Mouse (Mus musculus) lung, adult 2 months (tissue): ENCODE results near the gene Atp6v1e1. TPM values are rescaled to one million over a fixed set of nuclear protein-coding genes. Genes with fewer than 3 reads are reported as not detected.

Experiments used
- DNase-seq: peaks from one replicate; pipeline ENCODE4 v3.0.0; 2022
- H3K4me1 ChIP-seq: fragments of 200-500 bp; 2 replicates; pipeline ENCODE4 v1.6.1; 2011; ENCODE audit warnings: low read length; ENCODE audit not compliant: control insufficient read depth, insufficient read depth
- H3K4me3 ChIP-seq: fragments of 200-500 bp; replicated peaks from 2 replicates; pipeline ENCODE3; 2011; ENCODE audit warnings: low read depth, mild to moderate bottlenecking, control low read depth, low read length; ENCODE audit errors: extremely low read depth
- CTCF ChIP-seq: fragments of 200-500 bp; IDR thresholded peaks from 2 replicates; pipeline ENCODE4 v1.5.1; 2011; ENCODE audit warnings: mild to moderate bottlenecking, low read length, control low read depth; ENCODE audit not compliant: insufficient read depth
- POLR2A ChIP-seq: fragments of 200-500 bp; IDR thresholded peaks from 2 replicates; pipeline ENCODE4 v1.6.1; 2011; ENCODE audit warnings: low read depth, mild to moderate bottlenecking, control low read depth, low read length, borderline replicate concordance; ENCODE audit errors: extremely low read depth
- WGBS: fragments of 180-500 bp; shearing (Covaris S2); methylation state at CpG from one replicate; pipeline ENCODE4 v1.1.7; 2018; 5-methylcytosine and 5-hydroxymethylcytosine counted together
- polyA plus RNA-seq: library from polyadenylated mRNA; depleted of rRNA; stranded (reverse); fragments of >200 nt; gene quantifications from 2 replicates; pipeline ENCODE4 v1.2.3, GENCODE M21; 2012

Gene Atp6v1e1
- polyA plus RNA-seq, 1 experiment, result 161 TPM

GRCm38 (mm10) chr6:120792947-120793346 lies 29.6 kb downstream of the Atp6v1e1 start:
- no peak for DNase-seq
- H3K4me1 ChIP-seq, result no peaks in the 10 kb centered on the region
- no peak for TF ChIP-seq POLR2A
- 0 out of 2 replicates have a peak, but pooled peaks have one; percentile 4 for TF ChIP-seq CTCF
- 75% methylated on average over 8 of the region's 8 CpGs for WGBS
- H3K4me3 ChIP-seq, result no peak overlapping the region

- DNase-seq, result no peak
- H3K4me3 ChIP-seq, result no peak overlapping the region
- 62% methylated on average over 5 of the region's 5 CpGs for WGBS
- TF ChIP-seq CTCF, result no peak
- TF ChIP-seq POLR2A, result no peak
- no peaks in the 10 kb centered on the region for H3K4me1 ChIP-seq
Measured at GRCm38 (mm10) chr6:120790717-120791116, 31.9 kb downstream of the Atp6v1e1 start.

GRCm38 (mm10) chr6:120790153-120790552 lies 32.4 kb downstream of the Atp6v1e1 start:
- Histone ChIP-seq H3K4me1 (no peaks in the 10 kb centered on the region), H3K4me3 (no peak overlapping the region)
- TF ChIP-seq CTCF (no peak), POLR2A (no peak)
- no peak for DNase-seq
- WGBS, result 83% methylated on average over 11 of the region's 11 CpGs

- no peak for DNase-seq
- TF ChIP-seq CTCF, result no peak
- TF ChIP-seq POLR2A, result no peak
- H3K4me3 ChIP-seq, result no peak overlapping the region
Measured at GRCm38 (mm10) chr6:120788904-120789303, 33.7 kb downstream of the Atp6v1e1 start.

GRCm38 (mm10) chr6:120788068-120788607 lies 34.5 kb downstream of the Atp6v1e1 start:
- no peaks in the 10 kb centered on the region for H3K4me1 ChIP-seq
- TF ChIP-seq CTCF, result no peak
- no peak for TF ChIP-seq POLR2A
- 69% methylated on average over 5 of the region's 5 CpGs for WGBS

More at GRCm38 (mm10) chr6:120788904-120789303, 33.7 kb downstream of the Atp6v1e1 start:
- H3K4me1 ChIP-seq, result no peaks in the 10 kb centered on the region

GRCm38 (mm10) chr6:120784351-120784750 lies 38.2 kb downstream of the Atp6v1e1 start:
- no peak overlapping the region for H3K4me3 ChIP-seq
- TF ChIP-seq CTCF (no peak), POLR2A (no peak)
- 77% methylated on average over 7 of the region's 7 CpGs for WGBS
- DNase-seq, result no peak
- H3K4me1 ChIP-seq, result no peaks in the 10 kb centered on the region

More at GRCm38 (mm10) chr6:120788068-120788607, 34.5 kb downstream of the Atp6v1e1 start:
- no peak overlapping the region for H3K4me3 ChIP-seq
- DNase-seq, result no peak

GRCm38 (mm10) chr6:120782948-120783347 lies 39.6 kb downstream of the Atp6v1e1 start:
- whole genome bisulfite sequencing, result 82% methylated on average over 2 of the region's 2 CpGs
- no peak for TF ChIP-seq POLR2A
- TF ChIP-seq CTCF, result no peak
- Histone ChIP-seq H3K4me3 (no peak overlapping the region), H3K4me1 (no peaks in the 10 kb centered on the region)
- DNase-seq, result no peak

GRCm38 (mm10) chr6:120778226-120778625 lies 44.4 kb downstream of the Atp6v1e1 start:
- Histone ChIP-seq H3K4me1 (peaks cover 3% of the 10 kb centered on the region), H3K4me3 (no peak overlapping the region)
- 40% methylated on average over 3 of the region's 3 CpGs for WGBS
- no peak for TF ChIP-seq POLR2A
- TF ChIP-seq CTCF, result no peak
- DNase-seq, result no peak

GRCm38 (mm10) chr6:120777533-120777932 lies 45.1 kb downstream of the Atp6v1e1 start:
- Histone ChIP-seq H3K4me1 (peaks cover 5% of the 10 kb centered on the region), H3K4me3 (no peak overlapping the region)
- TF ChIP-seq POLR2A, result no peak
- TF ChIP-seq CTCF, result no peak
- no peak for DNase-seq
- WGBS, result 62% methylated on average over 9 of the region's 9 CpGs

GRCm38 (mm10) chr6:120776286-120776685 lies 46.3 kb downstream of the Atp6v1e1 start:
- TF ChIP-seq CTCF (no peak), POLR2A (no peak)
- 78% methylated on average over 3 of the region's 3 CpGs for WGBS
- H3K4me3 ChIP-seq, result no peak overlapping the region
- H3K4me1 ChIP-seq, result peaks cover 10% of the 10 kb centered on the region
- DNase-seq, result no peak
